Mouse (Mus musculus): ENCODE results near the gene Trim67.

The Trim67 gene

GRCm38 (mm10) chr8:124878141-124878540, 85.2 kb downstream of the Trim67 start:
- DNase-seq (ENCODE audit: low spot score), result no peak

GRCm38 (mm10) chr8:124878946-124879526, 86.1 kb downstream of the Trim67 start:
- no peak for DNase-seq (ENCODE audit: low spot score)

All from retina, embryonic 14.5 days (tissue).